Comparison of ENCODE assay signal across 11 mouse cellular contexts in genomic region chr14:34818387-34818980, GRCm38 (mm10). TPM values are rescaled to one million over a fixed set of nuclear protein-coding genes. Genes with fewer than 3 reads are reported as not detected.
DNase-seq lines count a peak whose midpoint lies in the region; ATAC-seq and TF ChIP-seq lines count a peak whose summit lies in the region.
"Had no signal": no experiment of that assay in that cellular context is flagged by ENCODE, and none has a peak within 500 bp of the region (broad histone marks: within the 10 kb centered on the region; RNA-seq: fewer than 3 reads in every experiment).

No protein-coding gene starts in this region.

- TF ChIP-seq CTCF in forebrain, postnatal 0 days (IDR thresholded peaks at IDR 0.05; ENCODE audit: low read depth) = no peak

- H3K9ac ChIP-seq in kidney, embryonic 16.5 days (replicated peaks; ENCODE audit: low read length) = no peak overlapping the region
- H3K9ac ChIP-seq in forebrain, postnatal 0 days = 0 out of 2 replicates have a peak overlapping the region, but pooled peaks have one; percentile 76
- peak overlapping the region; percentile 81 for H3K9ac ChIP-seq in midbrain, embryonic 15.5 days

- peaks cover 79% of the 10 kb centered on the region for H3K27me3 ChIP-seq in kidney, embryonic 16.5 days (ENCODE audit: insufficient read depth, low read length)
- peaks cover 97% of the 10 kb centered on the region for H3K27me3 ChIP-seq in embryonic facial prominence, embryonic 10.5 days (replicated peaks; ENCODE audit: low read depth, poor library complexity, severe bottlenecking)
- H3K27me3 ChIP-seq in forebrain, postnatal 0 days (ENCODE audit: insufficient read depth, low read length) = peaks cover 15% of the 10 kb centered on the region
- H3K27me3 ChIP-seq in midbrain, embryonic 15.5 days (replicated peaks) = peaks cover 44% of the 10 kb centered on the region

- no peak overlapping the region for H3K27ac ChIP-seq in kidney, embryonic 16.5 days (ENCODE audit: low read length)
- no peak overlapping the region for H3K27ac ChIP-seq in embryonic facial prominence, embryonic 10.5 days (replicated peaks)
- 0 out of 2 replicates have a peak overlapping the region, but pooled peaks have one; percentile 40 for H3K27ac ChIP-seq in forebrain, postnatal 0 days (ENCODE audit: low read depth, low read length)
- H3K27ac ChIP-seq in midbrain, embryonic 15.5 days = 0 out of 2 replicates have a peak overlapping the region, but pooled peaks have one; percentile 86
- H3K27ac ChIP-seq: gastrocnemius, adult 2 months; macrophage had no signal

- no peak for DNase-seq in kidney, postnatal 36 days
- DNase-seq in embryonic facial prominence, embryonic 10.5 days (ENCODE audit: low spot score) = no peak
- DNase-seq in forebrain, postnatal 0 days = no peak
- no peak for DNase-seq in adrenal gland, adult 2 months
- DNase-seq: gastrocnemius, adult 2 months; layer of hippocampus, adult 9-11 months had no signal

- H3K4me3 ChIP-seq in kidney, embryonic 16.5 days (ENCODE audit: low read length) = peak overlapping the region; percentile 57; the same call in 1 of the 2 replicates
- H3K4me3 ChIP-seq in embryonic facial prominence, embryonic 10.5 days = peak overlapping the region; percentile 69; the same call in 1 of the 2 replicates
- peak overlapping the region; percentile 81 for H3K4me3 ChIP-seq in forebrain, postnatal 0 days (ENCODE audit: low read depth, low read length)
- H3K4me3 ChIP-seq in midbrain, embryonic 15.5 days = peak overlapping the region; percentile 76

- 0 out of 2 replicates have a peak, but pooled peaks cover under 1% of the 10 kb centered on the region for H3K9me3 ChIP-seq in kidney, embryonic 16.5 days (ENCODE audit: low read length)
- H3K9me3 ChIP-seq in embryonic facial prominence, embryonic 10.5 days = no peaks in the 10 kb centered on the region
- H3K9me3 ChIP-seq in forebrain, postnatal 0 days (ENCODE audit: low read length) = no peaks in the 10 kb centered on the region
- H3K9me3 ChIP-seq in midbrain, embryonic 15.5 days = no peaks in the 10 kb centered on the region

- WGBS in kidney, embryonic 16.5 days = 2% methylated on average over 9 of the region's 9 CpGs
- 4% methylated on average over 9 of the region's 9 CpGs for WGBS in embryonic facial prominence, embryonic 10.5 days
- WGBS in forebrain, postnatal 0 days = 6% methylated on average over 9 of the region's 9 CpGs
- 4% methylated on average over 9 of the region's 9 CpGs for WGBS in midbrain, embryonic 15.5 days

- no peak overlapping the region for H3K4me2 ChIP-seq in kidney, embryonic 16.5 days (replicated peaks; ENCODE audit: low read depth, low read length)
- H3K4me2 ChIP-seq in forebrain, postnatal 0 days (ENCODE audit: low read depth) = peak overlapping the region; percentile 82
- peak overlapping the region; percentile 86 for H3K4me2 ChIP-seq in midbrain, embryonic 15.5 days

- ATAC-seq in kidney, embryonic 16.5 days (ENCODE audit: low FRiP score, low TSS enrichment) = no peak
- ATAC-seq in forebrain, postnatal 0 days = no peak
- ATAC-seq in midbrain, embryonic 15.5 days (replicated peaks) = no peak
- no peak for ATAC-seq in activated CD4-positive, CD25-positive, alpha-beta regulatory T cell, adult 4 months
- no peak for ATAC-seq in megakaryocyte-erythroid progenitor cell, adult 5-6 weeks (replicated peaks; ENCODE audit: low FRiP score, low TSS enrichment, poor library complexity, severe bottlenecking)

- H3K36me3 ChIP-seq in kidney, embryonic 16.5 days (ENCODE audit: insufficient read depth, low read length) = no peaks in the 10 kb centered on the region
- H3K36me3 ChIP-seq in embryonic facial prominence, embryonic 10.5 days (replicated peaks) = no peaks in the 10 kb centered on the region
- H3K36me3 ChIP-seq in forebrain, postnatal 0 days (ENCODE audit: insufficient read depth) = no peaks in the 10 kb centered on the region
- H3K36me3 ChIP-seq in midbrain, embryonic 15.5 days (replicated peaks) = no peaks in the 10 kb centered on the region

- H3K4me1 ChIP-seq in kidney, embryonic 16.5 days (ENCODE audit: insufficient read depth, low read length) = peaks cover 19% of the 10 kb centered on the region
- peaks cover 37% of the 10 kb centered on the region for H3K4me1 ChIP-seq in embryonic facial prominence, embryonic 10.5 days
- H3K4me1 ChIP-seq in forebrain, postnatal 0 days (ENCODE audit: insufficient read depth) = 0 out of 2 replicates have a peak, but pooled peaks cover 5% of the 10 kb centered on the region
- H3K4me1 ChIP-seq in midbrain, embryonic 15.5 days = peaks cover 43% of the 10 kb centered on the region

RNA-seq across cellular contexts. Expression of gene Grid1, which starts 1.4 kb away (rescaled TPM):
- 0.80 and 0.89 TPM in 2 replicates for polyA plus RNA-seq in kidney, embryonic 16.5 days (2015; fragmentation: Nextera tagmentation; extraction: Ambion mirVana)
- 0.20 and 0.31 TPM in 2 replicates for polyA plus RNA-seq in embryonic facial prominence, embryonic 10.5 days (2016; fragmentation: Nextera tagmentation; extraction: Ambion mirVana)
- 22.2 and 28.3 TPM in 2 replicates for total RNA-seq in forebrain, postnatal 0 days (2014; rRNA removed)
- 3.3 and 9.2 TPM in 2 replicates for polyA plus RNA-seq in forebrain, postnatal 0 days (2015; fragmentation: Nextera tagmentation; extraction: Ambion mirVana)
- polyA plus RNA-seq in midbrain, embryonic 15.5 days (2015; fragmentation: Nextera tagmentation; extraction: Ambion mirVana) = 7.7 and 8.8 TPM in 2 replicates
- polyA plus RNA-seq in activated CD4-positive, CD25-positive, alpha-beta regulatory T cell, adult 4 months (2017; shearing (Covaris generic)) = not detected
- not detected in 2 replicates for total RNA-seq in megakaryocyte-erythroid progenitor cell, adult 5-6 weeks (2014; fragmentation: Nextera tagmentation)
- total RNA-seq in megakaryocyte-erythroid progenitor cell, adult 5-6 weeks (2017) = not detected in 2 replicates
- total RNA-seq in adrenal gland, adult 2 months (2021) = under 1 TPM; 0.62 to 0.63 TPM
- polyA plus RNA-seq in adrenal gland, adult 2 months (2012; rRNA removed) = 0.12 and 0.18 TPM in 2 replicates
- total RNA-seq: gastrocnemius, adult 2 months had no signal
- polyA plus RNA-seq: macrophage had no signal

Comparison
In these comparisons a context has a peak if more than half of its experiments do, and no peak if none do; other contexts are left out.
1. H3K27ac ChIP-seq: peak in forebrain, postnatal 0 days (single experiment) and midbrain, embryonic 15.5 days (single experiment); none in kidney, embryonic 16.5 days (single experiment) and embryonic facial prominence, embryonic 10.5 days (single experiment).
2. Peak in every context shown above with its lines, with median percentiles within 50 percentile points of each other: H3K4me3 ChIP-seq.